ENCODE assay signal across 9 mouse cellular contexts in the genomic region with DNA sequence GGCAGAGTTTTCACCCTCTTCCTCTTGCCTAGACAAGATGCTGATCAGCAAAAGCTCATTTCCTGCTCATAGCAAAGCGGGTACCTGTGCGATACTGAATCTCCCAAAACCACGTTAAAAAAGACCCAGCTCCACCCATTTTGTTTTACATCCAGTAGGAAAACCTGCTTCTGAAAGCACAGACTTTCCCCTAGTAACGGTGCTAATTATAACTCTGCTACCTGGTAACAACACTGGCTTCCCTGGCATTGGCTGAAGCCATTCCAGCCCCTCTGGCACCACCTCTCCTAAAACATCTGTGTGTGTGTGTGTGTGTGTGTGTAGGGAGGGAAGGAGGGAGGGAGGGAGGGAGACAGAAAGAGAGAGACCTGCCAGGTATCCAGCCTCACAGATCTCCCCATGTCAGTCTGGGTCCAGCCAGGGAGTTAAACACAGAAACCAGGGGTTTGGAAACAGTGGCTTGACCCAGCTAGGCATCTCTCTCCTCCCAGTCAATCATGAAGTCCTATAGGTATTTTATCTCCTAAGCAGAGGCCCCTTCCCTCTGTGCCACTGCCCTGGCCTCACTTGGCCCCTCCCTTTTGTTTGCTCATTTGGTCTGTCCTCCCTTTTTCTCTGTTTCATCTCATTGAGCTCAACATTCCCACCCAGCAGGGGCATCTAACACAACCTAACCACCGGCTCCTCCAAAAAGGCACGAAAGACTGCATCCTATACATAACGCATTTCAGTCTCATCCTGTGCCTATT.
DNase-seq lines count a peak whose midpoint lies in the region; ATAC-seq and TF ChIP-seq lines count a peak whose summit lies in the region.
"Had no signal": no experiment of that assay in that cellular context is flagged by ENCODE, and none has a peak within 500 bp of the region (broad histone marks: within the 10 kb centered on the region; RNA-seq: fewer than 3 reads in every experiment).

No protein-coding gene starts in this region.

- 18% methylated on average over 7 of the region's 7 CpGs for WGBS in hindbrain, postnatal 0 days

- 0 out of 2 replicates have a peak overlapping the region, but pooled peaks have one; percentile 11 for H3K4me2 ChIP-seq in hindbrain, postnatal 0 days (ENCODE audit: low read depth, low read length)
- H3K4me2 ChIP-seq: neural tube, embryonic 12.5 days had no signal

- no peaks in the 10 kb centered on the region for H3K36me3 ChIP-seq in hindbrain, postnatal 0 days (ENCODE audit: insufficient read depth, low read length)
- H3K36me3 ChIP-seq: neural tube, embryonic 12.5 days had no signal

- ATAC-seq in hindbrain, postnatal 0 days: peak; percentile 96

- no peak overlapping the region for H3K9ac ChIP-seq in hindbrain, postnatal 0 days (replicated peaks; ENCODE audit: low read length)
- H3K9ac ChIP-seq: neural tube, embryonic 12.5 days had no signal

- H3K4me1 ChIP-seq in hindbrain, postnatal 0 days (ENCODE audit: insufficient read depth, low read length): peaks cover 12% of the 10 kb centered on the region; the same call in 1 of the 2 replicates
- H3K4me1 ChIP-seq: neural tube, embryonic 12.5 days had no signal

- DNase-seq in gastrocnemius, adult 2 months: peak; percentile 73
- no peak for DNase-seq in gastrocnemius, postnatal 4 days (ENCODE audit: low spot score in 2 of 2)
- DNase-seq in retina, adult 2 months (ENCODE audit: low read depth, low spot score): peak; percentile 26
- no peak for DNase-seq in retina, embryonic 14.5 days (ENCODE audit: low spot score)
- DNase-seq in hindbrain, postnatal 0 days (ENCODE audit: low spot score): peak; percentile 87
- peak; percentile 41 to 42 for DNase-seq in right cerebral cortex, adult 2 months (ENCODE audit: low spot score in 2 of 2)
- no peak for DNase-seq in natural killer cell, adult 2 months (ENCODE audit: low spot score in 2 of 2)
- no peak for DNase-seq in urinary bladder, adult 2 months (ENCODE audit: low spot score)

- H3K9me3 ChIP-seq in hindbrain, postnatal 0 days (ENCODE audit: low read length): no peaks in the 10 kb centered on the region
- H3K9me3 ChIP-seq: neural tube, embryonic 12.5 days had no signal

- no peak for TF ChIP-seq CTCF in gastrocnemius, adult 2 months (IDR thresholded peaks at IDR 0.05)
- TF ChIP-seq CTCF in hindbrain, postnatal 0 days (IDR thresholded peaks at IDR 0.05; ENCODE audit: low read depth): no peak

- H3K27ac ChIP-seq in gastrocnemius, adult 2 months: peak overlapping the region; percentile 90
- H3K27ac ChIP-seq in hindbrain, postnatal 0 days: peak overlapping the region; percentile 76
- H3K27ac ChIP-seq: neural tube, embryonic 12.5 days had no signal

- peak overlapping the region; percentile 66 for H3K4me3 ChIP-seq in gastrocnemius, adult 2 months
- no peak overlapping the region for H3K4me3 ChIP-seq in hindbrain, postnatal 0 days (ENCODE audit: low read length)
- H3K4me3 ChIP-seq: neural tube, embryonic 12.5 days had no signal

- no peaks in the 10 kb centered on the region for H3K27me3 ChIP-seq in hindbrain, postnatal 0 days (ENCODE audit: insufficient read depth, low read length)
- H3K27me3 ChIP-seq: neural tube, embryonic 12.5 days had no signal

- intact Hi-C loops in gastrocnemius, adult 2 months (cut with DNase I): no loop called here

Comparison
In these comparisons a context has a peak if more than half of its experiments do, and no peak if none do; other contexts are left out.
1. DNase-seq: peak in gastrocnemius, adult 2 months (single experiment), retina, adult 2 months (single experiment), hindbrain, postnatal 0 days (single experiment) and right cerebral cortex, adult 2 months (2 of 2); none in gastrocnemius, postnatal 4 days (0 of 2), retina, embryonic 14.5 days (single experiment), natural killer cell, adult 2 months (0 of 2) and urinary bladder, adult 2 months (single experiment).